In the genomic region with DNA sequence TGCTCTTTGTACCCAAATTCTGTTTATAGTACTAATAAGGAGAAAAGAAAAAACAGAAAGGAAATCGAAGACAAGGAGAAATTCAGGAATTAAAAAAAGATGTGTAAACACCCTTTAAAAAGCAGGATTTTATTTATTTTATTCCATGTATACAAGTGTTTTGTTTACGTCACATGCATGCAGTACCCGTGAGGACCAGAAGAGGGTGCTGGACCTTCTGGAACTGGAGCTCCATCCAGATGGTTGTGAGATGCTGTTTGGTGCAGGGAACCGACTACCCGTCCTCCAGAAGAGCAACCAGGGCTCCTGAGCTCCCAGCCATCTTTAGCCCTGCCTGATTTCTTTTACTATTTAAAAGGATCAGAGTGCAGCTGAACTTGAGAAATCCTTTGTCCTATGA, we compare ENCODE assay signal across 9 mouse cellular contexts. TPM values are rescaled to one million over a fixed set of nuclear protein-coding genes. Genes with fewer than 3 reads are reported as not detected.
DNase-seq lines count a peak whose midpoint lies in the region; TF ChIP-seq lines count a peak whose summit lies in the region.
"Had no signal": no experiment of that assay in that cellular context is flagged by ENCODE, and none has a peak within 500 bp of the region (broad histone marks: within the 10 kb centered on the region; RNA-seq: fewer than 3 reads in every experiment).

No protein-coding gene starts in this region.

- 0 out of 2 replicates have a peak, but pooled peaks have one; percentile 8 for TF ChIP-seq CTCF in cerebellum, adult 2 months (IDR thresholded peaks at IDR 0.05; ENCODE audit: borderline replicate concordance, insufficient read depth, low read depth, low read length)
- peak; percentile 41 for TF ChIP-seq CTCF in lung, adult 2 months (IDR thresholded peaks at IDR 0.05; ENCODE audit: insufficient read depth, low read length)
- peak; percentile 68; the same call in 1 of the 2 replicates for TF ChIP-seq CTCF in testis, adult 2 months (IDR thresholded peaks at IDR 0.05; ENCODE audit: control insufficient read depth, insufficient read depth, insufficient replicate concordance, low read depth, low read length)

- no peaks in the 10 kb centered on the region for H3K36me3 ChIP-seq in testis, adult 2 months (ENCODE audit: control insufficient read depth, insufficient read depth, low read length)

- H3K27me3 ChIP-seq in cerebellum, adult 2 months (ENCODE audit: control insufficient read depth, insufficient read depth, low read length): no peaks in the 10 kb centered on the region
- H3K27me3 ChIP-seq in testis, adult 2 months (ENCODE audit: control insufficient read depth, insufficient read depth, low read length): no peaks in the 10 kb centered on the region

- H3K4me3 ChIP-seq in cerebellum, adult 2 months (replicated peaks; ENCODE audit: insufficient read depth, low read depth, low read length): no peak overlapping the region
- no peak overlapping the region for H3K4me3 ChIP-seq in lung, adult 2 months (replicated peaks; ENCODE audit: extremely low read depth, low read depth, low read length)
- no peak overlapping the region for H3K4me3 ChIP-seq in testis, adult 2 months (ENCODE audit: control insufficient read depth, low read depth, low read length)

- no peak for DNase-seq in cerebellum, adult 2 months
- no peak for DNase-seq in cerebellum, adult 8-10 months
- DNase-seq in lung, adult 2 months: no peak
- no peak for DNase-seq in lung, postnatal 14 days
- DNase-seq in c-Kit-negative CD71-positive TER-119-positive erythroid progenitor cells, embryonic 14.5 days (ENCODE audit: low read depth, low spot score): peak; percentile 16
- no peak for DNase-seq in cerebellum, adult 9-11 months
- no peak for DNase-seq in ovary, postnatal 10 days (ENCODE audit: low spot score)
- DNase-seq: heart, postnatal 10 days had no signal

- no peak for TF ChIP-seq POLR2A in cerebellum, adult 2 months (IDR thresholded peaks at IDR 0.05; ENCODE audit: borderline replicate concordance, insufficient read depth, low read length)
- TF ChIP-seq POLR2A in lung, adult 2 months (IDR thresholded peaks at IDR 0.05; ENCODE audit: borderline replicate concordance, extremely low read depth, low read depth, low read length): no peak
- no peak for TF ChIP-seq POLR2A in testis, adult 2 months (IDR thresholded peaks at IDR 0.05; ENCODE audit: control insufficient read depth, low read depth, low read length)

- H3K4me1 ChIP-seq in cerebellum, adult 2 months (ENCODE audit: control insufficient read depth, insufficient read depth, low read length): no peaks in the 10 kb centered on the region
- H3K4me1 ChIP-seq in lung, adult 2 months (ENCODE audit: control insufficient read depth, insufficient read depth, low read length): no peaks in the 10 kb centered on the region
- H3K4me1 ChIP-seq in testis, adult 2 months (ENCODE audit: control insufficient read depth, insufficient read depth, low read length): peaks cover 3% of the 10 kb centered on the region; the same call in 1 of the 2 replicates

- WGBS in cerebellum, adult 2 months: 87% methylated on average over 5 of the region's 5 CpGs
- WGBS in lung, adult 2 months: 77% methylated on average over 5 of the region's 5 CpGs

- H3K27ac ChIP-seq in cerebellum, adult 2 months (ENCODE audit: insufficient read depth, low read length): no peak overlapping the region
- H3K27ac ChIP-seq in testis, adult 2 months (ENCODE audit: control insufficient read depth, insufficient read depth, low read depth, low read length): no peak overlapping the region

RNA-seq across cellular contexts. Expression of a gene that starts 4.1 kb away (rescaled TPM):
- polyA plus RNA-seq in cerebellum, adult 2 months (2012; rRNA removed): not detected in 2 replicates
- polyA plus RNA-seq in lung, adult 2 months (2012; rRNA removed): 0.27 TPM in 1 of 2 replicates, not detected in the other
- not detected in 2 replicates for polyA plus RNA-seq in testis, adult 2 months (2012; rRNA removed)

RNA-seq across cellular contexts. Expression of a gene that starts 6.9 kb away (rescaled TPM):
- polyA plus RNA-seq in cerebellum, adult 2 months (2012; rRNA removed): not detected in 2 replicates
- not detected in 2 replicates for polyA plus RNA-seq in lung, adult 2 months (2012; rRNA removed)
- polyA plus RNA-seq in testis, adult 2 months (2012; rRNA removed): not detected in 2 replicates

RNA-seq across cellular contexts. Expression of a gene that starts 17.8 kb away (rescaled TPM):
- not detected in 2 replicates for polyA plus RNA-seq in cerebellum, adult 2 months (2012; rRNA removed)
- not detected in 2 replicates for polyA plus RNA-seq in lung, adult 2 months (2012; rRNA removed)
- polyA plus RNA-seq in testis, adult 2 months (2012; rRNA removed): not detected in 2 replicates

RNA-seq across cellular contexts. Expression of a gene that starts 22.3 kb away (rescaled TPM):
- polyA plus RNA-seq in cerebellum, adult 2 months (2012; rRNA removed): not detected in 2 replicates
- not detected in 2 replicates for polyA plus RNA-seq in lung, adult 2 months (2012; rRNA removed)
- polyA plus RNA-seq in testis, adult 2 months (2012; rRNA removed): not detected in 2 replicates

RNA-seq across cellular contexts. Expression of a gene that starts 28.0 kb away (rescaled TPM):
- polyA plus RNA-seq in cerebellum, adult 2 months (2012; rRNA removed): not detected in 2 replicates
- not detected in 2 replicates for polyA plus RNA-seq in lung, adult 2 months (2012; rRNA removed)
- polyA plus RNA-seq in testis, adult 2 months (2012; rRNA removed): not detected in 2 replicates

Comparison
In these comparisons a context has a peak if more than half of its experiments do, and no peak if none do; other contexts are left out.
1. CTCF ChIP-seq: peak in every context shown above with its lines; median percentile 68 in testis, adult 2 months; 41 in lung, adult 2 months; 8 in cerebellum, adult 2 months.